Comparison of ENCODE assay signal across 18 mouse cellular contexts in genomic region chr11:85223248-85223647, GRCm38 (mm10). TPM values are rescaled to one million over a fixed set of nuclear protein-coding genes. Genes with fewer than 3 reads are reported as not detected.
"Had no signal": no experiment of that assay in that cellular context is flagged by ENCODE, and none has a peak within 500 bp of the region (broad histone marks: within the 10 kb centered on the region; RNA-seq: fewer than 3 reads in every experiment).

No protein-coding gene starts in this region.

- ATAC-seq: intestine, embryonic 15.5 days had no signal

- H3K27ac ChIP-seq: hindbrain, embryonic 14.5 days; intestine, embryonic 15.5 days; layer of hippocampus, adult 2 months; limb, embryonic 12.5 days; midbrain, embryonic 10.5 days; neural tube, embryonic 15.5 days had no signal

- H3K4me2 ChIP-seq: hindbrain, embryonic 14.5 days; intestine, embryonic 15.5 days; limb, embryonic 12.5 days; lung, embryonic 14.5 days; neural tube, embryonic 15.5 days had no signal

- H3K9ac ChIP-seq: hindbrain, embryonic 14.5 days; intestine, embryonic 15.5 days; limb, embryonic 12.5 days; lung, embryonic 14.5 days; neural tube, embryonic 15.5 days had no signal

- H3K9me3 ChIP-seq: intestine, embryonic 15.5 days; neural tube, embryonic 15.5 days had no signal

- H3K36me3 ChIP-seq: neural tube, embryonic 15.5 days had no signal

- H3K4me1 ChIP-seq: intestine, embryonic 15.5 days; limb, embryonic 12.5 days; midbrain, embryonic 10.5 days; neural tube, embryonic 15.5 days had no signal

- H3K4me3 ChIP-seq: intestine, embryonic 15.5 days; layer of hippocampus, adult 2 months; limb, embryonic 12.5 days; midbrain, embryonic 10.5 days; myocyte; neural tube, embryonic 15.5 days had no signal

- DNase-seq: liver; lung, embryonic 14.5 days; lung, postnatal 10 days; lung, postnatal 4 days; midbrain, embryonic 14.5 days; right cerebral cortex, adult 18-20 months; right cerebral cortex, postnatal 25 days; spleen, adult 18-20 months; thymus, adult 18-20 months; thymus, postnatal 14 days had no signal

- H3K27me3 ChIP-seq: intestine, embryonic 15.5 days; limb, embryonic 12.5 days; neural tube, embryonic 15.5 days had no signal

RNA-seq across cellular contexts. Expression of gene 1700125H20Rik, which starts 53.0 kb away (rescaled TPM):
- polyA plus RNA-seq: intestine, embryonic 15.5 days; myocyte; stomach, embryonic 14.5 days had no signal
